Mouse (Mus musculus) midbrain, embryonic 11.5 days (tissue): ENCODE results near the gene Macrod1. TPM values are rescaled to one million over a fixed set of nuclear protein-coding genes. Genes with fewer than 3 reads are reported as not detected.

Experiments used
- ATAC-seq: fragments of 200-750 bp; cut with Nextera tagmentation; 2 replicates; pipeline ENCODE4 v1.8.0; 2017; ENCODE audit warnings: moderate TSS enrichment, moderate library complexity; ENCODE audit not compliant: low FRiP score
- DNase-seq: peaks from one replicate; pipeline ENCODE4 v3.0.0; 2015; ENCODE audit warnings: low spot score; ENCODE audit errors: missing footprints
- H3K27ac ChIP-seq: fragments of 300-500 bp; sonication (generic); 2 replicates; pipeline ENCODE4 v1.5.1; 2014; ENCODE audit warnings: low read depth, low read length
- H3K27me3 ChIP-seq: fragments of 300-500 bp; sonication (generic); 2 replicates; pipeline ENCODE4 v1.6.1; 2014; ENCODE audit warnings: mild to moderate bottlenecking, low read length, moderate library complexity, mixed read lengths; ENCODE audit not compliant: control insufficient read depth, insufficient read depth
- H3K36me3 ChIP-seq: fragments of 300-500 bp; sonication (generic); 2 replicates; pipeline ENCODE4 v1.6.1; 2014; ENCODE audit warnings: mild to moderate bottlenecking, low read length, moderate library complexity, mixed read lengths; ENCODE audit not compliant: control insufficient read depth, insufficient read depth
- H3K4me1 ChIP-seq: fragments of 300-500 bp; sonication (generic); 2 replicates; pipeline ENCODE4 v1.6.1; 2014; ENCODE audit warnings: low read length; ENCODE audit not compliant: control insufficient read depth, insufficient read depth
- H3K4me2 ChIP-seq: fragments of 300-500 bp; sonication (generic); 2 replicates; pipeline ENCODE4 v1.6.1; 2014; ENCODE audit warnings: mild to moderate bottlenecking, moderate library complexity
- H3K4me3 ChIP-seq: fragments of 300-500 bp; sonication (generic); 2 replicates; pipeline ENCODE4 v1.5.1; 2014; ENCODE audit warnings: low read depth, low read length
- H3K9ac ChIP-seq: fragments of 300-500 bp; sonication (generic); 2 replicates; pipeline ENCODE4 v1.6.1; 2014; ENCODE audit warnings: low read length
- H3K9me3 ChIP-seq: fragments of 300-500 bp; sonication (generic); 2 replicates; pipeline ENCODE4 v1.6.1; 2016; ENCODE audit warnings: low read length; ENCODE audit not compliant: control insufficient read depth
- WGBS: fragments of 180-500 bp; shearing (Covaris S2); extraction: QIAGEN DNeasy Blood & Tissue Kit; methylation state at CpG from one replicate; pipeline ENCODE4 v1.1.7; 2014; 5-methylcytosine and 5-hydroxymethylcytosine counted together
- polyA plus RNA-seq: library from polyadenylated mRNA; unstranded; fragments of >200 nt; fragmentation: Nextera tagmentation; extraction: Ambion mirVana; gene quantifications from 2 replicates; pipeline ENCODE4 v1.2.1, GENCODE M21; 2014

Macrod1 gene
- polyA plus RNA-seq, 1 experiment from 2014 or later = 3.0 TPM

DNA sequence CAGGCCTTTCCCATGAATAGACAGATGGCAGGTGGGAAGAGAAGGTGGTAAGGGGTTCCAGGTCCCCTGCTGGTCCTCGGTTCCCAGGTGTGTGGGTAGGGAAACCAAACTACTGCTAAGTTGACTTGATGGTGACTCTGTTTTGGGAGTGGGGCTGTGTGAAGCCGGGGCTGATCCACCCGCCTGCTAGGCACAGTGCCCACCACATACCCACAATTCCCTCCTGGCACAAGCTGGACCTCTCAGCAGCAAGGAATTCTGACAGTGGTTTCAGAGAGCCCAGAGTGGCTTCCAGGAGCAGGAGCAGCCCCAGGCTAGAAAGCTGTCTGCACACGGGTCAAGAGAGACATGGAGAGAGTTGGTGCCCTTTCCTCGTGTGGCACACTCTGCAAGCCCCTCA lies 32.4 kb downstream of the Macrod1 start:
- peaks cover 45% of the 10 kb centered on the region for H3K4me1 ChIP-seq
- H3K9ac ChIP-seq = no peak overlapping the region
- H3K36me3 ChIP-seq = no peaks in the 10 kb centered on the region
- no peak overlapping the region for H3K4me2 ChIP-seq
- DNase-seq (no peak), ATAC-seq (no peak)
- H3K4me3 ChIP-seq = no peak overlapping the region
- H3K9me3 ChIP-seq = no peaks in the 10 kb centered on the region
- 71% methylated on average over 5 of the region's 5 CpGs for WGBS
- H3K27me3 ChIP-seq = peaks cover 8% of the 10 kb centered on the region; the same call in 1 of the 2 replicates
- H3K27ac ChIP-seq = no peak overlapping the region

DNA sequence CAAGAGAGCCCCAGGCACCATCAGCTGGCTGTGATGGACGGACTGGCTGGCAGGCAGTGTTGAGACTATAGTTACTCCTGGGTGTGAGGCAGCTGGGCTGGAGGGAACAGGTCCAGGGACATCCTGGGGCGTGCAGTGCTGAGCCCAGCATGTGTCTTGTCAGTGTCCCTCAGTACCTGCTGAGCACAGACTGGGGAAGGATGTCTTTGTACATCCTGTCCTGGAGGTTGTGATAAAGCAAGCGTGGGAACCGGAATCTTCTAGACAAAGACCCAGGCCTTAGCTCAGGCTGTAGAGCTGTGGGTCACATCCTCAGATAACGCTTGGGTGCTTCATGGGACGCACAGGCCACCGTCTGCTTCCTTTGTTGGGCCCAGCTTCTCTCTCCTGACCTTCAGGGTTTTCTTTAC lies 33.2 kb downstream of the Macrod1 start:
- ATAC-seq = no peak
- Histone ChIP-seq H3K4me1 (peaks cover 42% of the 10 kb centered on the region), H3K27ac (0 out of 2 replicates have a peak overlapping the region, but pooled peaks have one; percentile 17)

DNA sequence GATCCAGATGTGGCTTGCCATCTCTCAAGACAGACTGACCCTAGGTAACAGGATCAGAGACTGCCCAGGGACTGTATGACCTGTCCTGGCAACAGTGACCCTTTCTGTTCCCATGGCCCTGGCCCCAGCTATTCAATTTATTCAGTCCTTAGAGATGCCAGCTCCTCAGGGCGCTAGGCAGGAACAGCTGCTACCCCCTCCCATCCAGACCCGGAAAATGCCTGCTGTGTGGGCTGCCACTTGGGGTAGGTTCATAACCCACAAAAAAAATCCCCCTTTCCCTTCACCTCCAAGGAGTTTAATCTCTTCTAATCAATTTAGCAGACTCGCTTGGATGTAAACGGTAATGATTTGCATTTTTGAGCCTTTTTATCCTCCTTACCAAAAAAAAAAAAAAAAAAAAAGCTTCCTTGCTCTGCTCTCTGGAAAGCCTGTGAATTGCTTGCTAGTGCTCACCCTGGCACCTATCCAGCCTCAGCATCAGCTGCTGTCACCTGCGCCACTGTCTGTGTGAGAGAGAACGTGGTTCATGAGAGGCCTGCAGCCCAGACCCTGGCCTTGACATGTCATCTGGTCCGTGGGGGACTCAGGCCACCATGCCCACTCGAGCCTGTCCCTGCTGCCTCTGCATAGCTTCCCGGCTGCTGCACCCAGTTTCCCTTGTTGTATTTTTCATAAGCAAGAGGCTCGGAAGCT lies 33.9 kb downstream of the Macrod1 start:
- Histone ChIP-seq H3K9ac (peak overlapping the region; percentile 41; the same call in 1 of the 2 replicates), H3K4me2 (no peak overlapping the region), H3K4me1 (peaks cover 41% of the 10 kb centered on the region), H3K27ac (peak overlapping the region; percentile 52), H3K9me3 (no peaks in the 10 kb centered on the region), H3K36me3 (no peaks in the 10 kb centered on the region), H3K27me3 (peaks cover 8% of the 10 kb centered on the region; the same call in 1 of the 2 replicates), H3K4me3 (no peak overlapping the region)
- DNase-seq (no peak), ATAC-seq (0 out of 2 replicates have a peak, but pooled peaks have one; percentile 12)
- 15% methylated on average over 10 of the region's 10 CpGs for WGBS

More for the DNA sequence above, 33.2 kb downstream of the Macrod1 start:
- Histone ChIP-seq H3K27me3 (peaks cover 8% of the 10 kb centered on the region; the same call in 1 of the 2 replicates), H3K9ac (no peak overlapping the region), H3K36me3 (no peaks in the 10 kb centered on the region), H3K9me3 (no peaks in the 10 kb centered on the region), H3K4me2 (no peak overlapping the region), H3K4me3 (no peak overlapping the region)
- 21% methylated on average over 7 of the region's 7 CpGs for WGBS
- peak; percentile 85 for DNase-seq

GRCm38 (mm10) chr19:7091448-7092050 lies 34.9 kb downstream of the Macrod1 start:
- Histone ChIP-seq H3K4me3 (no peak overlapping the region), H3K36me3 (0 out of 2 replicates have a peak, but pooled peaks cover 2% of the 10 kb centered on the region), H3K4me1 (peaks cover 41% of the 10 kb centered on the region), H3K9me3 (no peaks in the 10 kb centered on the region), H3K27me3 (peaks cover 5% of the 10 kb centered on the region; the same call in 1 of the 2 replicates), H3K9ac (peak overlapping the region; percentile 41; the same call in 1 of the 2 replicates), H3K4me2 (no peak overlapping the region), H3K27ac (peak overlapping the region; percentile 33; the same call in 1 of the 2 replicates)
- WGBS = 38% methylated on average over 10 of the region's 10 CpGs
- DNase-seq = no peak
- peak; percentile 25; the same call in 1 of the 2 replicates for ATAC-seq

GRCm38 (mm10) chr19:7092756-7093155 lies 36.1 kb downstream of the Macrod1 start:
- Histone ChIP-seq H3K4me2 (no peak overlapping the region), H3K4me1 (peaks cover 41% of the 10 kb centered on the region), H3K9me3 (no peaks in the 10 kb centered on the region), H3K36me3 (0 out of 2 replicates have a peak, but pooled peaks cover 2% of the 10 kb centered on the region), H3K27ac (no peak overlapping the region), H3K4me3 (no peak overlapping the region), H3K9ac (no peak overlapping the region), H3K27me3 (peaks cover 9% of the 10 kb centered on the region; the same call in 1 of the 2 replicates)
- DNase-seq (no peak), ATAC-seq (no peak)
- WGBS = 87% methylated on average over 5 of the region's 5 CpGs

DNA sequence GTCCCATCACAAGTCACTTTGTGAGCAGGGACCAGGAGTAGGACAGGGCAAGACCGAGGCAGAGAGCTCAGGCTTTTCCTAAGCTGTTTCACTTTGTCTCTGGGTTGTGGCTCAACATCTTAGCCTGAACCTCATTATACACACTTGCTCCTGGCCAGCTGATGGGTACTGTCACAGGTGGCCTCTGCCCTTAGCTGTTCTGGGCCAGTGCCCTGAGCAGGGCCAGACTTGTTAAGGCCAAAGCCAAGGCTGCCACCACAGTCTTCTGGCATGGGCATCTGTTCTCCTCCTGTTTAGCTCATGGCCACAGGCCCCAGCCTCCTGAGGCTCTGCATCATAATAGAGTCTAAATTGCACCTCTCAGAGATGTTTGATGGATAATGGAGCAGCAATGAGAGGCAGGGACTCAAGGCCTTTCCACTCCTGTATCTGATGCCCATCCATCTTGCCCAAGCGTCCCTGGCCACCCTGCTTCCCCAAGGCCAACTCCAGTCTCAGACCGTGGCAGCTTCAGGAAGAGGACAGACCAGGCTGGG lies 43.1 kb downstream of the Macrod1 start:
- H3K4me3 ChIP-seq = no peak overlapping the region
- H3K4me2 ChIP-seq = no peak overlapping the region
- H3K9me3 ChIP-seq = no peaks in the 10 kb centered on the region
- H3K27ac ChIP-seq = no peak overlapping the region
- no peak overlapping the region for H3K9ac ChIP-seq
- 0 out of 2 replicates have a peak, but pooled peaks cover 2% of the 10 kb centered on the region for H3K36me3 ChIP-seq
- peaks cover 6% of the 10 kb centered on the region for H3K27me3 ChIP-seq
- DNase-seq = no peak
- ATAC-seq = no peak
- H3K4me1 ChIP-seq = peaks cover 21% of the 10 kb centered on the region
- 82% methylated on average over 3 of the region's 3 CpGs for WGBS

GRCm38 (mm10) chr19:7102039-7102438 lies 45.4 kb downstream of the Macrod1 start:
- Histone ChIP-seq H3K4me1 (peaks cover 34% of the 10 kb centered on the region), H3K36me3 (no peaks in the 10 kb centered on the region), H3K9ac (no peak overlapping the region), H3K4me2 (no peak overlapping the region), H3K9me3 (no peaks in the 10 kb centered on the region), H3K4me3 (no peak overlapping the region), H3K27me3 (peaks cover 1% of the 10 kb centered on the region), H3K27ac (no peak overlapping the region)
- DNase-seq = no peak
- 83% methylated on average over 10 of the region's 10 CpGs for WGBS
- no peak for ATAC-seq

DNA sequence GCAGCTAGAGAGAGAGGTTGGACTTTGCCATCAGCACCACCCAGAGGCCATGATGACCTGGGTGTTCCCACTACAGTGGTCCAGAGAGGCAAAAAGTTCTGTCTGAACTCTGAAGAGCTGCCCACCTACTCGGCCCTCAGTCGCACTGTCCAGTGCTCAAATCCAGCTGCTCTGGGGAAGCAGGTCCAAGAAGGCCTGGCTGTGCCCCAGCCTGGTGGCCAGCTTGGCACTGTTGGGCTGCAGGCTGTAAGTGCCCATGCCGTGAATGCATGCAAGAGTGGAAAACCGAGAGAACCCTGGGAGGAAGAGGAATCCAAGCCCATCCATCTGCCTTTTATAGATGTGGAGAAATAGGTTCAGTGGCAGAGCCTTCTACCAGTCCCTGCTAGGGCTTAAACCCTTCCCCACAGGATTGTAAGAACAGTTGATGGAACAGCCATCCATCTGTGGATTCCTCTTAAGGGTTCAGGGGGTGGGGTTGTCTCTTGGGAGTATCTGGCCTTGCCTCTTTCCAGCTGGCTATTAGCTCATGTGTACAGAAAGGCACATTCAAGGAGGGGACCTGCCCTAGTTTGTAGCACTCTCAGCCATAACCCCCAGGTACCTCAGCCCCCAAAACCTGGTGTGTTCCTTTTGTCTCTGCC lies 46.9 kb downstream of the Macrod1 start:
- Histone ChIP-seq H3K4me1 (peaks cover 37% of the 10 kb centered on the region), H3K27me3 (peaks cover 4% of the 10 kb centered on the region; the same call in 1 of the 2 replicates), H3K4me2 (peak overlapping the region; percentile 26), H3K9me3 (no peaks in the 10 kb centered on the region), H3K9ac (peak overlapping the region; percentile 49), H3K27ac (peak overlapping the region; percentile 5; the same call in 1 of the 2 replicates), H3K4me3 (0 out of 2 replicates have a peak overlapping the region, but pooled peaks have one; percentile 2), H3K36me3 (no peaks in the 10 kb centered on the region)
- ATAC-seq (peak; percentile 25; the same call in 1 of the 2 replicates), DNase-seq (no peak)
- 61% methylated on average over 4 of the region's 4 CpGs for WGBS
